Mouse (Mus musculus): ENCODE measurements around the gene Klhl22. TPM values are rescaled to one million over a fixed set of nuclear protein-coding genes. Genes with fewer than 3 reads are reported as not detected.

Klhl22 gene
- polyA plus RNA-seq, 1 experiment, result 107 TPM

GRCm38 (mm10) chr16:17833681-17834399 is 74.4 kb downstream of the Klhl22 start:
- H3K4me3 ChIP-seq, result no peak overlapping the region
- H3K4me2 ChIP-seq (ENCODE audit: low read depth), result peak overlapping the region; percentile 44
- no peaks in the 10 kb centered on the region for H3K79me2 ChIP-seq (ENCODE audit: control insufficient read depth, insufficient read depth)
- no peaks in the 10 kb centered on the region for H3K36me3 ChIP-seq (ENCODE audit: control insufficient read depth, insufficient read depth)
- peaks cover 66% of the 10 kb centered on the region for H3K27me3 ChIP-seq (ENCODE audit: control insufficient read depth, insufficient read depth, insufficient read length)
- H3ac ChIP-seq (ENCODE audit: control insufficient read depth, insufficient read length), result no peak overlapping the region
- no peak for TF ChIP-seq MYOD1 (IDR thresholded peaks at IDR 0.05; ENCODE audit: control insufficient read depth in 1 of 3, insufficient read length in 2 of 3, low read depth in 2 of 3)
- TF ChIP-seq SRF (IDR thresholded peaks at IDR 0.05; ENCODE audit: control insufficient read depth, insufficient read length, low read depth), result no peak
- no peak for TF ChIP-seq CEBPB (IDR thresholded peaks at IDR 0.05; ENCODE audit: insufficient read depth, poor library complexity, severe bottlenecking)
- TF ChIP-seq MAX (IDR thresholded peaks at IDR 0.05; ENCODE audit: low read depth), result no peak
- no peak for TF ChIP-seq TCF12 (IDR thresholded peaks at IDR 0.05; ENCODE audit: insufficient read depth, poor library complexity, severe bottlenecking)
- no peak for TF ChIP-seq POLR2A (IDR thresholded peaks at IDR 0.05; ENCODE audit: insufficient read length, low read depth)
- TF ChIP-seq REST (IDR thresholded peaks at IDR 0.05; ENCODE audit: insufficient read depth, insufficient read length), result no peak
- TF ChIP-seq POLR2AphosphoS2 (IDR thresholded peaks at IDR 0.05; ENCODE audit: insufficient read length, low read depth), result no peak
- TF ChIP-seq E2F4 (IDR thresholded peaks at IDR 0.05; ENCODE audit: insufficient read depth), result no peak
- TF ChIP-seq MYOG (IDR thresholded peaks at IDR 0.05; ENCODE audit: control insufficient read depth in 1 of 3, insufficient read depth in 1 of 3, insufficient read length in 2 of 3, low read depth in 2 of 3), result no peak
- TF ChIP-seq USF1 (IDR thresholded peaks at IDR 0.05; ENCODE audit: low read depth), result no peak

- Histone ChIP-seq H3K4me2 (ENCODE audit: low read depth) (peak overlapping the region; percentile 44), H3K36me3 (ENCODE audit: control insufficient read depth, insufficient read depth) (no peaks in the 10 kb centered on the region), H3K79me2 (ENCODE audit: control insufficient read depth, insufficient read depth) (no peaks in the 10 kb centered on the region), H3K27me3 (ENCODE audit: control insufficient read depth, insufficient read depth, insufficient read length) (peaks cover 65% of the 10 kb centered on the region), H3K4me3 (no peak overlapping the region), H3ac (ENCODE audit: control insufficient read depth, insufficient read length) (no peak overlapping the region)
- TF ChIP-seq MAX (IDR thresholded peaks at IDR 0.05; ENCODE audit: low read depth) (no peak), REST (IDR thresholded peaks at IDR 0.05; ENCODE audit: insufficient read depth, insufficient read length) (no peak), POLR2A (IDR thresholded peaks at IDR 0.05; ENCODE audit: insufficient read length, low read depth) (no peak), MYOG (IDR thresholded peaks at IDR 0.05; ENCODE audit: control insufficient read depth in 1 of 3, insufficient read depth in 1 of 3, insufficient read length in 2 of 3, low read depth in 2 of 3) (no peak), SRF (IDR thresholded peaks at IDR 0.05; ENCODE audit: control insufficient read depth, insufficient read length, low read depth) (no peak)
These were observed 75.1 kb downstream of the Klhl22 start for GRCm38 (mm10) chr16:17834543-17834942.

GRCm38 (mm10) chr16:17835481-17835880 is 76.1 kb downstream of the Klhl22 start:
- Histone ChIP-seq H3K79me2 (ENCODE audit: control insufficient read depth, insufficient read depth) (no peaks in the 10 kb centered on the region), H3K36me3 (ENCODE audit: control insufficient read depth, insufficient read depth) (no peaks in the 10 kb centered on the region), H3ac (ENCODE audit: control insufficient read depth, insufficient read length) (no peak overlapping the region), H3K4me3 (no peak overlapping the region), H3K27me3 (ENCODE audit: control insufficient read depth, insufficient read depth, insufficient read length) (peaks cover 56% of the 10 kb centered on the region), H3K4me2 (ENCODE audit: low read depth) (no peak overlapping the region)
- TF ChIP-seq MAX (IDR thresholded peaks at IDR 0.05; ENCODE audit: low read depth) (no peak), USF1 (IDR thresholded peaks at IDR 0.05; ENCODE audit: low read depth) (no peak), TCF12 (IDR thresholded peaks at IDR 0.05; ENCODE audit: insufficient read depth, poor library complexity, severe bottlenecking) (no peak), E2F4 (IDR thresholded peaks at IDR 0.05; ENCODE audit: insufficient read depth) (no peak), CEBPB (IDR thresholded peaks at IDR 0.05; ENCODE audit: insufficient read depth, poor library complexity, severe bottlenecking) (no peak), POLR2A (IDR thresholded peaks at IDR 0.05; ENCODE audit: insufficient read length, low read depth) (no peak), MYOD1 (IDR thresholded peaks at IDR 0.05; ENCODE audit: control insufficient read depth in 1 of 3, insufficient read length in 2 of 3, low read depth in 2 of 3) (no peak), SRF (IDR thresholded peaks at IDR 0.05; ENCODE audit: control insufficient read depth, insufficient read length, low read depth) (no peak), TCF3 (IDR thresholded peaks at IDR 0.05; ENCODE audit: insufficient read length, low read depth) (no peak), MYOG (IDR thresholded peaks at IDR 0.05; ENCODE audit: control insufficient read depth in 1 of 3, insufficient read depth in 1 of 3, insufficient read length in 2 of 3, low read depth in 2 of 3) (no peak), POLR2AphosphoS2 (IDR thresholded peaks at IDR 0.05; ENCODE audit: insufficient read length, low read depth) (no peak), REST (IDR thresholded peaks at IDR 0.05; ENCODE audit: insufficient read depth, insufficient read length) (no peak)

GRCm38 (mm10) chr16:17838051-17838450 is 78.6 kb downstream of the Klhl22 start, which contains the start of gene Car15:
Gene Car15 (minus strand): TSS chr16:17838364.
- TF ChIP-seq POLR2AphosphoS2 (IDR thresholded peaks at IDR 0.05; ENCODE audit: insufficient read length, low read depth) (no peak), MAX (IDR thresholded peaks at IDR 0.05; ENCODE audit: low read depth) (no peak), USF1 (IDR thresholded peaks at IDR 0.05; ENCODE audit: low read depth) (no peak), MYOG (IDR thresholded peaks at IDR 0.05; ENCODE audit: control insufficient read depth in 1 of 3, insufficient read depth in 1 of 3, insufficient read length in 2 of 3, low read depth in 2 of 3) (no peak), MYOD1 (IDR thresholded peaks at IDR 0.05; ENCODE audit: control insufficient read depth in 1 of 3, insufficient read length in 2 of 3, low read depth in 2 of 3) (no peak), TCF12 (IDR thresholded peaks at IDR 0.05; ENCODE audit: insufficient read depth, poor library complexity, severe bottlenecking) (no peak), E2F4 (IDR thresholded peaks at IDR 0.05; ENCODE audit: insufficient read depth) (no peak), TCF3 (IDR thresholded peaks at IDR 0.05; ENCODE audit: insufficient read length, low read depth) (no peak), REST (IDR thresholded peaks at IDR 0.05; ENCODE audit: insufficient read depth, insufficient read length) (no peak), POLR2A (IDR thresholded peaks at IDR 0.05; ENCODE audit: insufficient read length, low read depth) (no peak), SRF (IDR thresholded peaks at IDR 0.05; ENCODE audit: control insufficient read depth, insufficient read length, low read depth) (no peak), CEBPB (IDR thresholded peaks at IDR 0.05; ENCODE audit: insufficient read depth, poor library complexity, severe bottlenecking) (no peak)
- H3K36me3 ChIP-seq (ENCODE audit: control insufficient read depth, insufficient read depth), result no peaks in the 10 kb centered on the region
- H3K4me3 ChIP-seq, result no peak within 1 kb of the TSS
- H3K79me2 ChIP-seq (ENCODE audit: control insufficient read depth, insufficient read depth), result no peaks in the 10 kb centered on the region
- H3ac ChIP-seq (ENCODE audit: control insufficient read depth, insufficient read length), result no peak within 1 kb of the TSS
- H3K4me2 ChIP-seq (ENCODE audit: low read depth), result no peak within 1 kb of the TSS
- H3K27me3 ChIP-seq (ENCODE audit: control insufficient read depth, insufficient read depth, insufficient read length), result peaks cover 30% of the 10 kb centered on the region
